Mouse (Mus musculus) small intestine, adult 2 months (tissue): ENCODE measurements around the gene P3h1.

Experiments
- CTCF ChIP-seq: fragments of 200-500 bp; IDR thresholded peaks from 2 replicates; pipeline ENCODE4 v1.5.1; 2012; ENCODE audit warnings: low read depth, mild to moderate bottlenecking, control low read depth, inconsistent platforms, low read length, moderate library complexity, mixed read lengths; ENCODE audit not compliant: insufficient replicate concordance, insufficient read length; ENCODE audit errors: extremely low read depth
- POLR2A ChIP-seq: fragments of 200-500 bp; IDR thresholded peaks from 2 replicates; pipeline ENCODE4 v1.6.1; 2012; ENCODE audit warnings: low read depth, mild to moderate bottlenecking, control low read depth, inconsistent platforms, low read length, moderate library complexity

- no peak for TF ChIP-seq CTCF
- no peak for TF ChIP-seq POLR2A
Measured at GRCm38 (mm10) chr4:119259344-119260254, 26.9 kb downstream of the P3h1 start.
